Mouse (Mus musculus) testis, adult 10 weeks (tissue): ENCODE measurements around the gene Ecd. TPM values are rescaled to one million over a fixed set of nuclear protein-coding genes. Genes with fewer than 3 reads are reported as not detected.

Experiments used
- polyA plus RNA-seq: library from polyadenylated mRNA; stranded (reverse); fragments of 350-450 nt; fragmentation: Illumina TruSeq; extraction: RNeasy Lipid Tissue Mini Kit (QIAGEN cat#74804); gene quantifications from one replicate; pipeline ENCODE4 v1.2.3, GENCODE M21; 2014; ENCODE audit warnings: low read depth, low replicate concordance

Gene Ecd
- polyA plus RNA-seq, result 33.9 TPM

GRCm38 (mm10) chr14:20347991-20348541 lies at the start of gene Ecd, which contains the start of gene Fam149b:
Gene Ecd, minus strand, starts transcription at chr14:20348121.
Gene Fam149b, plus strand, starts transcription at chr14:20348162.

GRCm38 (mm10) chr14:20393205-20393913 lies 45.4 kb upstream of the Ecd start, which contains the start of gene Mrps16:
Gene Mrps16, minus strand, starts transcription at chr14:20393634.

GRCm38 (mm10) chr14:20388441-20389129 lies 40.7 kb upstream of the Ecd start, which contains the start of gene Dnajc9:
Gene Dnajc9, minus strand, starts transcription at chr14:20388910.

GRCm38 (mm10) chr14:20294117-20294892 lies 53.6 kb downstream of the Ecd start, which contains the start of gene Nudt13:
Gene Nudt13, plus strand, starts transcription at chr14:20294697.

Other genes with a start within 250 kb of the Ecd start
- 28.8 TPM for gene Saysd1, start 209.6 kb downstream of the Ecd start, polyA plus RNA-seq
- 1.9 TPM for gene Kcnk5, start 166.3 kb downstream of the Ecd start, polyA plus RNA-seq
- not detected for gene Kcnk16, start 78.9 kb downstream of the Ecd start, polyA plus RNA-seq
- 2.2 TPM for gene Nudt13, start 53.4 kb downstream of the Ecd start, polyA plus RNA-seq
- gene Fam149b, start within 50 bp of the Ecd start, polyA plus RNA-seq, result 44.6 TPM
- 236 TPM for gene Dnajc9, start 40.8 kb upstream of the Ecd start, polyA plus RNA-seq
- gene Mrps16, start 45.5 kb upstream of the Ecd start, polyA plus RNA-seq, result 4.3 TPM
- gene Cfap70, start 104.1 kb upstream of the Ecd start, polyA plus RNA-seq, result 352 TPM
- gene Anxa7, start 132.0 kb upstream of the Ecd start, polyA plus RNA-seq, result 20.7 TPM
- 2.8 TPM for gene Mss51, start 148.8 kb upstream of the Ecd start, polyA plus RNA-seq
- gene Ppp3cb, start 198.5 kb upstream of the Ecd start, polyA plus RNA-seq, result 80.2 TPM